Mouse (Mus musculus) midbrain, embryonic 11.5 days (tissue): ENCODE results near the gene Napepld. TPM values are rescaled to one million over a fixed set of nuclear protein-coding genes. Genes with fewer than 3 reads are reported as not detected.
"Not testable (repeated sequence)": the region's sequence is repeated elsewhere in the genome, so short reads cannot be mapped to it uniquely, and the experiment has no call there.

Source experiments
- ATAC-seq: fragments of 200-750 bp; cut with Nextera tagmentation; 2 replicates; pipeline ENCODE4 v1.8.0; 2017; ENCODE audit warnings: moderate TSS enrichment, moderate library complexity; ENCODE audit not compliant: low FRiP score
- DNase-seq: peaks from one replicate; pipeline ENCODE4 v3.0.0; 2015; ENCODE audit warnings: low spot score; ENCODE audit errors: missing footprints
- H3K27ac ChIP-seq: fragments of 300-500 bp; sonication (generic); 2 replicates; pipeline ENCODE4 v1.5.1; 2014; ENCODE audit warnings: low read depth, low read length
- H3K27me3 ChIP-seq: fragments of 300-500 bp; sonication (generic); 2 replicates; pipeline ENCODE4 v1.6.1; 2014; ENCODE audit warnings: mild to moderate bottlenecking, low read length, moderate library complexity, mixed read lengths; ENCODE audit not compliant: control insufficient read depth, insufficient read depth
- H3K36me3 ChIP-seq: fragments of 300-500 bp; sonication (generic); 2 replicates; pipeline ENCODE4 v1.6.1; 2014; ENCODE audit warnings: mild to moderate bottlenecking, low read length, moderate library complexity, mixed read lengths; ENCODE audit not compliant: control insufficient read depth, insufficient read depth
- H3K4me1 ChIP-seq: fragments of 300-500 bp; sonication (generic); 2 replicates; pipeline ENCODE4 v1.6.1; 2014; ENCODE audit warnings: low read length; ENCODE audit not compliant: control insufficient read depth, insufficient read depth
- H3K4me2 ChIP-seq: fragments of 300-500 bp; sonication (generic); 2 replicates; pipeline ENCODE4 v1.6.1; 2014; ENCODE audit warnings: mild to moderate bottlenecking, moderate library complexity
- H3K4me3 ChIP-seq: fragments of 300-500 bp; sonication (generic); 2 replicates; pipeline ENCODE4 v1.5.1; 2014; ENCODE audit warnings: low read depth, low read length
- H3K9ac ChIP-seq: fragments of 300-500 bp; sonication (generic); 2 replicates; pipeline ENCODE4 v1.6.1; 2014; ENCODE audit warnings: low read length
- H3K9me3 ChIP-seq: fragments of 300-500 bp; sonication (generic); 2 replicates; pipeline ENCODE4 v1.6.1; 2016; ENCODE audit warnings: low read length; ENCODE audit not compliant: control insufficient read depth
- WGBS: fragments of 180-500 bp; shearing (Covaris S2); extraction: QIAGEN DNeasy Blood & Tissue Kit; methylation state at CpG from one replicate; pipeline ENCODE4 v1.1.7; 2014; 5-methylcytosine and 5-hydroxymethylcytosine counted together
- polyA plus RNA-seq: library from polyadenylated mRNA; unstranded; fragments of >200 nt; fragmentation: Nextera tagmentation; extraction: Ambion mirVana; gene quantifications from 2 replicates; pipeline ENCODE4 v1.2.1, GENCODE M21; 2014

The Napepld gene
- polyA plus RNA-seq, 1 experiment from 2014 or later, result 17.0 TPM

DNA sequence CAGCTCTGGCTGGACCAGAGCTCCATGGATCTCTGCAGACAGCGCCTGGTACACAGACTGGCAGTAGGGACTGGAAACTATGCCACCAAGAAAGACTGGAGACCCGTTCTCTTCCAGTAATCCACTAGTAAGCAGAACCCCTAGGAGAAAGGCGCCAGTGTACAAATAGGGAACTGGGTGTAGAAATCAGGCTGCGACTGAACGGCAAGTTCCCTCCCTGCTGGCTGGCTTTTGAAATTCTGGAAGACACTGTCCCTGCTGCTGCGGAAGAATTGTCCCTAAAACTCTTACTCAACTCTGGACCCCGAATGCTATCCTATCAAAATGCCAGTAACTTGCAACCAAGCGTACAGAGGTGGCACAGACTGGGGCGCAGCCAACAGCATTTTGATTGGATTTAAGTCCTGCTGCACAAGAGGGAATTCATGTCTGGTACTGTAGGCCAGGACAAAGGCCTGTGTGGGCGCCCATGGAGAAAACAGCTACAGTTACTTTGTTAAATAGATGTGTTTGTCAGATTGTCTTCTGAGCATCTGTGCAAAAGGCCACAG lies 16.0 kb upstream of the Napepld start:
- H3K27ac ChIP-seq, result no peak overlapping the region
- no peaks in the 10 kb centered on the region for H3K27me3 ChIP-seq
- no peak for ATAC-seq
- H3K9ac ChIP-seq, result no peak overlapping the region
- no peaks in the 10 kb centered on the region for H3K9me3 ChIP-seq
- no peaks in the 10 kb centered on the region for H3K4me1 ChIP-seq
- H3K4me2 ChIP-seq, result no peak overlapping the region
- peak; percentile 79 for DNase-seq
- 90% methylated on average over 10 of the region's 10 CpGs for WGBS
- H3K36me3 ChIP-seq, result no peaks in the 10 kb centered on the region
- H3K4me3 ChIP-seq, result no peak overlapping the region

GRCm38 (mm10) chr5:21714447-21714846 lies 13.3 kb upstream of the Napepld start:
- H3K4me2 ChIP-seq, result no peak overlapping the region
- H3K27ac ChIP-seq, result no peak overlapping the region
- no peaks in the 10 kb centered on the region for H3K36me3 ChIP-seq
- 95% methylated on average over 4 of the region's 4 CpGs for WGBS
- H3K27me3 ChIP-seq, result no peaks in the 10 kb centered on the region
- no peak overlapping the region for H3K9ac ChIP-seq
- no peak overlapping the region for H3K4me3 ChIP-seq
- DNase-seq (peak; percentile 23), ATAC-seq (no peak)
- no peaks in the 10 kb centered on the region for H3K4me1 ChIP-seq
- H3K9me3 ChIP-seq, result no peaks in the 10 kb centered on the region

GRCm38 (mm10) chr5:21712127-21712715 lies 11.0 kb upstream of the Napepld start:
- Histone ChIP-seq H3K9me3 (no peaks in the 10 kb centered on the region), H3K27ac (no peak overlapping the region), H3K27me3 (no peaks in the 10 kb centered on the region), H3K36me3 (no peaks in the 10 kb centered on the region), H3K4me2 (no peak overlapping the region), H3K4me3 (no peak overlapping the region), H3K9ac (no peak overlapping the region), H3K4me1 (no peaks in the 10 kb centered on the region)
- 76% methylated on average over 13 of the region's 13 CpGs for WGBS
- ATAC-seq (no peak), DNase-seq (peak; percentile 41)

DNA sequence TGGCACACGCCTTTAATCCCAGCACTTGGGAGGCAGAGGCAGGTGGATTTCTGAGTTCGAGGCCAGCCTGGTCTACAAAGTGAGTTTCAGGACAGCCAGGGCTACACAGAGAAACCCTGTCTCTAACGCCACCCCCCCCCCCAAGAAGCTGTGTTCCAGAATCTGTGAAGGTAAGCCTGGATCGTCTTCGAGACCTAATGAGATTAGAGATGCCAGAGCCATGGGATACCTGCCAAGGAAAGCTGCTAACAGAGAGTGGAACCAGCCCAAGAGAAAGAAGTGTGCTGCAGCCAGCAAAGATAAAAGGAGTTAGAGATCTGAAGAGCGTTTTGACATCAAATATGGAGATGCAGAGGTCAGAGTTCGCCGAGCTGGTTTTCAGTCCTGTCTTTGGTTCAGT lies 6.8 kb upstream of the Napepld start:
- WGBS, result 88% methylated on average over 8 of the region's 8 CpGs
- not testable (repeated sequence) for H3K9me3 ChIP-seq, H3K27ac ChIP-seq, H3K9ac ChIP-seq, ATAC-seq, H3K4me2 ChIP-seq, H3K27me3 ChIP-seq, H3K4me3 ChIP-seq, H3K4me1 ChIP-seq, H3K36me3 ChIP-seq
- peak; percentile 61 for DNase-seq

DNA sequence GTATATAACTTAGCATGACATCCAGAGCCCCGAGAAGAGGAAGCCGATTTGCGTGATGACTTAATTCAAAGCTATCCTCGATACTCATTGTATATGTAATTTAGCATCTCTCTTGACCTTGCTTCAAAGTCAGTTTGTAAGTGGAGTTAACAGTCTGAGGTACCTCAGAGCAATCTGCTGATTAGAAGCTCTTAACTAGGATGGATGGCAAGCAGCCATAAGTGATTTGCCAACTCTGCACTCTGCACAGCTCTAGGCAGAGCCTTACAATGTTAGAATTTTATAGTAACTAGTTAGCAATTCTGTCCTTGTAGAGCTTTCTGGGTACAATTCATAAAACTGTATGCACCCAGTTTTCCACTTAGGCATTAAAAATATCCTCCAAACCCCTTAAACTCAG lies 5.3 kb upstream of the Napepld start:
- no peaks in the 10 kb centered on the region for H3K36me3 ChIP-seq
- no peaks in the 10 kb centered on the region for H3K4me1 ChIP-seq
- H3K4me2 ChIP-seq, result no peak overlapping the region
- no peaks in the 10 kb centered on the region for H3K9me3 ChIP-seq
- ATAC-seq (no peak), DNase-seq (no peak)
- 93% methylated on average over 4 of the region's 4 CpGs for WGBS
- H3K4me3 ChIP-seq, result no peak overlapping the region
- H3K27ac ChIP-seq, result no peak overlapping the region
- no peaks in the 10 kb centered on the region for H3K27me3 ChIP-seq
- no peak overlapping the region for H3K9ac ChIP-seq

DNA sequence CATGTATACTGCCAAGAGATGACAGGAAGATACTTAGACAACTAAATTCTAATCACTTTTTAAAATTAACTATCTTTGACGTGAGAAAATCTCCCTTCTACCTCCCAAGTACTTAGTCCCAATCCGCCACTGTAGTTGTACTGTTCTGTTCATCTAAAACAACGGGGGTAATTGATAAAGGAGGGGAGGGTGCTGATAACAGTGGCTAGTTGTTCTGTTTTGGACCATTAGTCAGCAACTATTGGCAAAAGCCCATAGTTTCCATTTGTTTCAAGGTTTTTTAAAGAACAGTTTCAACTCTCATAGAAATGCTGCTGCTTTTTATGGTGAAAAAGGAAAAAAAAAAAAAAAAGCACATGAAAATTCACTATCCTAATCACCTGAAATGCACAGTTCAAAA lies 2.5 kb upstream of the Napepld start:
- H3K4me2 ChIP-seq, result no peak overlapping the region
- no peak overlapping the region for H3K9ac ChIP-seq
- no peaks in the 10 kb centered on the region for H3K36me3 ChIP-seq
- H3K27me3 ChIP-seq, result no peaks in the 10 kb centered on the region
- no peak overlapping the region for H3K4me3 ChIP-seq
- H3K9me3 ChIP-seq, result no peaks in the 10 kb centered on the region
- DNase-seq, result peak; percentile 19
- no peaks in the 10 kb centered on the region for H3K4me1 ChIP-seq
- ATAC-seq, result no peak
- H3K27ac ChIP-seq, result no peak overlapping the region
- WGBS, result 88% methylated on average over 3 of the region's 3 CpGs

- H3K4me3 ChIP-seq, result no peak overlapping the region
- no peaks in the 10 kb centered on the region for H3K4me1 ChIP-seq
- no peaks in the 10 kb centered on the region for H3K27me3 ChIP-seq
- H3K27ac ChIP-seq, result no peak overlapping the region
- no peaks in the 10 kb centered on the region for H3K36me3 ChIP-seq
- H3K9me3 ChIP-seq, result no peaks in the 10 kb centered on the region
- 79% methylated on average over 6 of the region's 6 CpGs for WGBS
- ATAC-seq (no peak), DNase-seq (peak; percentile 28)
- H3K9ac ChIP-seq, result no peak overlapping the region
- no peak overlapping the region for H3K4me2 ChIP-seq
These were observed 1.8 kb upstream of the Napepld start for GRCm38 (mm10) chr5:21702873-21703475.

DNA sequence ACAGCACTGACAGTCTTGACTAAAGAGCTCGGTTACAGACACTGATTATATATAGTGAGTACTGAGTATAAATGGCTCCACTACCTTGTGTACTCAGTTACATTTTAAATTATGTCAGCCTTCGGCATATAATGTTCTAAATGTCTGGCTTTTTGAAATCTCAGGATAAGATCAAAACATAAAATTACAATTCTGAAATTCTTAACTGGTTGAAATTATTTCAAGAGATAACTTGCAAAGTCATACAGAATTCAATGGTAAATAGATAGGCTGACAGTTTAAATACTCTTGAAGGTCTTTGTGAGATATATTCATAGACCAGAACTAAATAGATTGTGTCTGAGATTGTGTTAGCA lies 791 bp upstream of the Napepld start:
- H3K27ac ChIP-seq, result peak overlapping the region; percentile 97
- WGBS, result 55% methylated on average over 2 of the region's 2 CpGs
- H3K27me3 ChIP-seq, result no peaks in the 10 kb centered on the region
- DNase-seq, result no peak
- no peak for ATAC-seq
- no peaks in the 10 kb centered on the region for H3K36me3 ChIP-seq
- peak overlapping the region; percentile 88 for H3K9ac ChIP-seq
- no peaks in the 10 kb centered on the region for H3K9me3 ChIP-seq
- H3K4me1 ChIP-seq, result no peaks in the 10 kb centered on the region; the same call in 1 of the 2 replicates
- peak overlapping the region; percentile 61 for H3K4me2 ChIP-seq
- H3K4me3 ChIP-seq, result peak overlapping the region; percentile 57

DNA sequence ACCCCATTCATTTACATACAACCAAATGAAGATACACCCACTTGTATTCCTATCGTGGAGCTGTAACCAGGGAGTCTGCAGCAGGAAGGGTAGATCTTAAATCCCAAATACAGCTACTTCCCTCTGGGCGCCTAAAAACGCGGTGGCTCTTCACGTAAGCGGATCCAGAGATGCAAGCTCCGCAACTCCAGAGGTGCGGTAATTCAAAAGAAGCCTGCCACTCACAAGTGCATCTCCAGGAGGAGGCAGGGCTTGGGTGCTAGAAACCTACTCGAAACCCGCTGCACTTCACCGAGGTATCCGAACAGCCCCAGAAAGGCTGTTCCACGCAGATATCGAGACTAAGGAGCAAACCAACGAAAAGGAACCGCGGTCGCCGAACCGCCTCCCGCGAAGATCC lies 262 bp downstream of the Napepld start:
- peak overlapping the region; percentile 61 for H3K4me2 ChIP-seq
- H3K9ac ChIP-seq, result peak overlapping the region; percentile 61
- H3K36me3 ChIP-seq, result no peaks in the 10 kb centered on the region
- WGBS, result under 1% methylated on average over 22 of the region's 22 CpGs
- H3K4me1 ChIP-seq, result no peaks in the 10 kb centered on the region; the same call in 1 of the 2 replicates
- ATAC-seq (peak; percentile 75), DNase-seq (no peak)
- H3K27me3 ChIP-seq, result no peaks in the 10 kb centered on the region
- H3K9me3 ChIP-seq, result no peaks in the 10 kb centered on the region
- peak overlapping the region; percentile 0; the same call in 1 of the 2 replicates for H3K27ac ChIP-seq
- H3K4me3 ChIP-seq, result peak overlapping the region; percentile 57
